Mouse (Mus musculus) lung, postnatal 0 days (tissue): ENCODE data around the gene Wrap73.

Experiments
- CTCF ChIP-seq: IDR thresholded peaks from 2 replicates; pipeline ENCODE4 v1.5.1; 2016; ENCODE audit warnings: antibody characterized with exemption, mild to moderate bottlenecking
- EP300 ChIP-seq: IDR thresholded peaks from 2 replicates; pipeline ENCODE4 v1.6.1; 2016; ENCODE audit warnings: antibody characterized with exemption, mild to moderate bottlenecking, control low read depth

DNA sequence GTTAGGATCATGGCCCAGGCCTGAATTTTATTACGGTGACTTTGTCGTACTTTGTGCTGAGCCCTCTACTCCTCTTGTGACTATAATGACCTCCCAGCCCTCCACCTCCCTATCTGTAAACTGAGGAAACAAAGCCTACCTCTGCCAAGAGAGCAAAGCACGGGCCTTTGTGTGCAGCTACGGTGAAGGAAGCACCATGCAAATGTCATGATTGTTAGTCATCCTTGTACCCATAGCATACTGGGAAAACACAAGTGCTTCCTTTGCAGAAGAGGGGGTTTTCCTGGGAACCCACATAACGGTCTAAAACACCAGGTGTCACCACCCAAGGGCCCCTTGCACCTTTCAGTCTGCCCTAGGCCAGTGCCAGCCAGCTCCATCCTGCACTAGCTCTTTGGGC is 17.0 kb upstream of the Wrap73 start:
- TF ChIP-seq EP300 (no peak), CTCF (no peak)
